Mouse (Mus musculus) stomach, embryonic 14.5 days (tissue): ENCODE results near the gene Gm5868. TPM values are rescaled to one million over a fixed set of nuclear protein-coding genes. Genes with fewer than 3 reads are reported as not detected.
"Not testable (repeated sequence)": the region's sequence is repeated elsewhere in the genome, so short reads cannot be mapped to it uniquely, and the experiment has no call there.

Experiments used
- ATAC-seq: fragments of 200-750 bp; cut with Nextera tagmentation; 2 replicates; pipeline ENCODE4 v1.8.0; 2017; ENCODE audit warnings: low read depth, moderate TSS enrichment; ENCODE audit not compliant: insufficient number of reproducible peaks, insufficient read depth, low FRiP score
- H3K27ac ChIP-seq: fragments of 300-500 bp; sonication (generic); 2 replicates; pipeline ENCODE4 v1.5.1; 2014; ENCODE audit warnings: mild to moderate bottlenecking, low read length, moderate library complexity, mixed read lengths
- H3K27me3 ChIP-seq: fragments of 300-500 bp; sonication (generic); 2 replicates; pipeline ENCODE4 v1.6.1; 2014; ENCODE audit warnings: low read length, control low read depth, mixed read lengths; ENCODE audit not compliant: control insufficient read depth, insufficient read depth
- H3K36me3 ChIP-seq: fragments of 300-500 bp; sonication (generic); 2 replicates; pipeline ENCODE4 v1.6.1; 2014; ENCODE audit warnings: mild to moderate bottlenecking, control low read depth, low read length, moderate library complexity, mixed read lengths; ENCODE audit not compliant: control insufficient read depth, insufficient read depth
- H3K4me1 ChIP-seq: fragments of 300-500 bp; sonication (generic); 2 replicates; pipeline ENCODE4 v1.6.1; 2014; ENCODE audit warnings: low read length, control low read depth, mixed read lengths; ENCODE audit not compliant: control insufficient read depth, insufficient read depth
- H3K4me2 ChIP-seq: fragments of 300-500 bp; sonication (generic); replicated peaks from 2 replicates; pipeline ENCODE4 v1.6.1; 2014; ENCODE audit warnings: low read depth, low read length, control low read depth
- H3K4me3 ChIP-seq: fragments of 300-500 bp; sonication (generic); 2 replicates; pipeline ENCODE4 v1.5.1; 2014; ENCODE audit warnings: low read depth, low read length, control low read depth
- H3K9ac ChIP-seq: fragments of 300-500 bp; sonication (generic); replicated peaks from 2 replicates; pipeline ENCODE4 v1.6.1; 2014; ENCODE audit warnings: low read depth, mild to moderate bottlenecking, control low read depth, low read length, moderate library complexity, mixed read lengths
- H3K9me3 ChIP-seq: fragments of 300-500 bp; sonication (generic); 2 replicates; pipeline ENCODE4 v1.6.1; 2016; ENCODE audit warnings: low read depth, low read length, control low read depth; ENCODE audit not compliant: control insufficient read depth
- WGBS: fragments of 180-500 bp; shearing (Covaris S2); extraction: QIAGEN DNeasy Blood & Tissue Kit; methylation state at CpG from one replicate; pipeline ENCODE4 v1.1.7; 2014; 5-methylcytosine and 5-hydroxymethylcytosine counted together
- polyA plus RNA-seq: library from polyadenylated mRNA; unstranded; fragments of >200 nt; fragmentation: Nextera tagmentation; extraction: Ambion mirVana; gene quantifications from 2 replicates; pipeline ENCODE4 v1.2.1, GENCODE M21; 2014

Gene Gm5868
- polyA plus RNA-seq, 1 experiment from 2014 or later = 0.29 TPM

DNA sequence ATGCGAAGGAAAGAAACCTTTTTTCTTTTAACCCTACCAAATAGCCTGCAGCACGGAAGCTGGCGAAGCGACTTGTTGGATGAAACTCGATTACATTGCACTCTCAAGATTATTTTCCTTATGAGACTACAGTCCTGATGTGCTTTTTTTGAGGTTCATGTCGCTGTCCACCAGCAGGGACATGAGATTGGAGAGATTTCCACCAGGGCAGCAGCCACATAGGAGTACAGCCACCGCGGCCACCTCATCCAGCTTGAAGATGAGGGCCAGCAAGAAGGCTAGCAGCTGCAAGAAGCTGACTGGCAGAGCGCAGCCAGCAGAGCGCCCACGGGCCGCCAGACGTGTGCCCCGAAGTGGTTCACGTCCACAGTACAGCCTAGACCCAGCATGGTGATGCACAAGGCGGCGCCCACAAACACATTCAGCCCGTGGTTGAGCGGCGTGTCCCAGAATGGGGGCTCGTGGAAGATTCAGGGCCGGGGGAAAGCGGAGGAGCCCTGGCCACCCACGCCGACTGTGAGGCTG lies 622 bp downstream of the Gm5868 start:
- not testable (repeated sequence) for H3K27me3 ChIP-seq, H3K9me3 ChIP-seq, H3K36me3 ChIP-seq, H3K4me1 ChIP-seq, ATAC-seq, H3K9ac ChIP-seq, H3K27ac ChIP-seq
- peak overlapping the region; percentile 54 for H3K4me2 ChIP-seq
- peak overlapping the region; percentile 26 for H3K4me3 ChIP-seq
- WGBS = 40% methylated on average over 25 of the region's 25 CpGs

DNA sequence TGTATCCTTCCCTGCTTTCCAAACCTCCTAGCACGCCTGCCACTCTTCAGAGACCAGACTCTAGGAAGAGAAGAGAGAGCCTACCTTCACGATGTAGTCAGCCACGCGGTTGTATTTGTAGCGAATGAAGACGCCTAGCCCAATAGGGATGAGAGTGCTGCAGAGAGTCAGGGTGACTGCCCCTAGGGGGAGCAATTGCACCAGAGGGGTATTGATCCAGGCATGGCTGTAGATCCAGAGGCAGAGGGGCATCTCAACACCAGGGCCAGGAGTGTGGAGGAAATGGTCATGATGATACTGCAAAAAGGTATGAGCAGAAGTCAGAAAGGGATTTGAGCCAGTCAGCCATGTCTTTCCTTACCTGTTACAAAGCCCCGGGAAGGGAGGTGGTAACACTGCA lies 1.2 kb downstream of the Gm5868 start:
- WGBS = 41% methylated on average over 7 of the region's 7 CpGs
- not testable (repeated sequence) for H3K4me3 ChIP-seq, H3K9ac ChIP-seq, H3K4me1 ChIP-seq, H3K36me3 ChIP-seq, H3K9me3 ChIP-seq, H3K27ac ChIP-seq, H3K27me3 ChIP-seq, H3K4me2 ChIP-seq, ATAC-seq

DNA sequence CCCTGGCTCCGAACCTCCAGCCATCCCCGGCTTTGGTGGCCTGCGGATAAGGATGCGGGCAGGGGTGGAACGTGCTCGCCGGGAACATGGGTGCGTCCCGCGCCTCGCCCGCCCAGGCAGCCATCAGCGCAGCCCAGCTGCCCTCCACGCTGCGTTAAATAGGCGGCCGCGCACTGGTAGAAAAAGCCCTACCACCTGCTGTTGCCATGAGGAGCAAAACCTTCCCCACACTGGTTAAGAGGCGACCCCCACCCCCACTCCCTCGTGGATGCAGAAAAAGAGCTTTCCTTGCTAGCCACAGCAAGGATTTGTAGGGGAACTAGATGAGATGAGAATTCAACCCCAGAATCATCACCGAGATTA lies 6.4 kb downstream of the Gm5868 start, which contains the start of gene Zar1:
Zar1 (minus strand) TSS at position 285 of the 363 bp plus-strand sequence.
- not testable (repeated sequence) for H3K4me1 ChIP-seq, H3K27ac ChIP-seq, H3K9me3 ChIP-seq, H3K36me3 ChIP-seq, H3K27me3 ChIP-seq
- peak within 1 kb of the TSS; percentile 71 for H3K4me2 ChIP-seq
- 26% methylated on average over 12 of the region's 21 CpGs for WGBS
- ATAC-seq = 0 out of 2 replicates have a peak, but pooled peaks have one; percentile 6
- H3K9ac ChIP-seq = 0 out of 2 replicates have a peak within 1 kb of the TSS, but pooled peaks have one; percentile 22
- peak within 1 kb of the TSS; percentile 36 for H3K4me3 ChIP-seq

DNA sequence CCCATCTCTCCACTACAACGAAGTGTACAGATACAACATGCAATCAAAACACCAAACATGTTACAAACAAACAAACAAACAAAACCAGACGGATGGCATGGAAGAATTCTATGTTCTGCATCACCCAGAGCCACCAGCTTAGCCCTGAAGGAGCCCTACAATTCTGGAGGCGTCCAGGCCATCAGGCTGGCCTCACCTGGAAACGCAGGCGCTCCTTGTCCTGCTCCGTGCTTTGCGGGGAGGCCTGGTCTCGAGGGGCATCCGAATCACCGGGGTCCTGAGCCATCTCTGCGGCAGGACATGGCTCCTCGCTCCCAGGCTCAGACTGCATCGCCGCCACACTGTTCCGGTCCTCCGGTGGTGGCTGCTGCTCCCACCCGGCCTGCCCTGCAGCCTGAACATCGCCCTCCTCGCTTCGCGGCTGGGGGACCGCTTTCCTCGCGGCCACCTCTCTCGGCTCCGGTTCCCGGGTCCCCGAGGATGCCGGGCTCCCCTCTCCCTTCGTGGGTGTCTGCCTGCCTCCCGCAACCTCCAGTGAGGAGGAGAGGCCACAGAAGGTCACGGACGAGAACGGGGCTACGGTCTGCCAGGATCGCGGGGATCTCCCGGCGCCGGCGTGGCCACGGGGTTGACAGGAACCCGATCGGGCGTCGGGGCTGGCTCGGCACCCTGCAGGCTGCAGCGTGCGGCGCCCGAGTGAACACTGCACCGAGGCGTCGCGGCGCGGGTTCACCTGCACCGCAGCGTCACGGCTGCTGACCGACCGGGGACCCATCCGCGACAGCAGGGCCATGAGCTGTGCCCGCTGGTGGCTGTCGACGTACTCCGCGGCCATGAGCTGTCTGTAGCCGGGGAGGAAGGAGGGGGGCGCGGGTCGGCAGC lies 7.0 kb downstream of the Gm5868 start:
- WGBS = 5% methylated on average over 57 of the region's 73 CpGs
- not testable (repeated sequence) for H3K4me1 ChIP-seq, H3K27me3 ChIP-seq, H3K9me3 ChIP-seq, H3K27ac ChIP-seq, H3K36me3 ChIP-seq
- H3K4me2 ChIP-seq = peak overlapping the region; percentile 71
- 0 out of 2 replicates have a peak overlapping the region, but pooled peaks have one; percentile 22 for H3K9ac ChIP-seq
- peak; percentile 42; the same call in 1 of the 2 replicates for ATAC-seq
- peak overlapping the region; percentile 36 for H3K4me3 ChIP-seq

DNA sequence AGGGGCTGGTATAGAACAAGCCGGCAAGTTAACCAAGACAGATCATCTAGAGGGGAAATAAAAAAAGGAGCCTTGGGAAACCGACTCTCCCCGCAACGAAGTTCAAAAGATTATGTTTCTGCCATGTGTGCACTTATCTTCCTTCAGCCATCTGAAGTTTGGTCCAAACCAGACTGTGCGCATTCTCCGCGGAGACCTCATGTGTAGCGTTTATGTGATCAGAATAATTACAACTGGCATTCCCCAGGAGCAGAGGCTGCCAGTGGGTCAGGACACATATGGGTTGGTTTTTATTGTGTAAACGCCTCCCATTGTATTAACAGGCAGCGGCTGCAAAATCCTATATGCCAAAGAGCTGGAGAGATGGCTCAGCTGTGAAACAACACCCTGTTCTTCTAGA lies 7.8 kb downstream of the Gm5868 start:
- not testable (repeated sequence) for H3K9ac ChIP-seq, ATAC-seq, H3K27ac ChIP-seq, H3K9me3 ChIP-seq, H3K4me3 ChIP-seq, H3K4me1 ChIP-seq, H3K27me3 ChIP-seq, H3K36me3 ChIP-seq, H3K4me2 ChIP-seq
- 56% methylated on average over 10 of the region's 10 CpGs for WGBS

DNA sequence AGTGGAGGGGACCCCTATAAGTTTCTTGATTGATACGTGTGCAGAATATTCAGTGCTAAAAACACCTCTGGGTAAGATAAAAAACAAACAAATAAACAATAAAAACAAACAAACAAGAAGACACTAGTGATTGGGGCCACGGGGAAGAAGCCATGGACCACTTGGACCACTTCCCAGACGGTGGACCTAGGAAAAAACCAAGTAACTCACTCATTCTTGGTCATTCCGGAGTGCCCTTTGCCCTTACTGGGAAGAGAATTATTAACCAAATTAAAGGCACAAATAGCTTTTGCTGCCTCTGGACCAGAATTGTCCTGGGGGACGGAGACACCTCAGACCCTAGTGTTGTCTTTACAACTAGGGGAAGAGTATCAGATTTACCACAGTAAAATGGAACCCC lies 21.7 kb downstream of the Gm5868 start:
- no peak for ATAC-seq
- no peak overlapping the region for H3K4me3 ChIP-seq
- no peaks in the 10 kb centered on the region for H3K9me3 ChIP-seq
- H3K4me1 ChIP-seq = no peaks in the 10 kb centered on the region
- H3K9ac ChIP-seq = no peak overlapping the region
- H3K4me2 ChIP-seq = no peak overlapping the region
- WGBS = 88% methylated on average over 5 of the region's 5 CpGs
- H3K36me3 ChIP-seq = no peaks in the 10 kb centered on the region
- H3K27ac ChIP-seq = no peak overlapping the region
- H3K27me3 ChIP-seq = no peaks in the 10 kb centered on the region

DNA sequence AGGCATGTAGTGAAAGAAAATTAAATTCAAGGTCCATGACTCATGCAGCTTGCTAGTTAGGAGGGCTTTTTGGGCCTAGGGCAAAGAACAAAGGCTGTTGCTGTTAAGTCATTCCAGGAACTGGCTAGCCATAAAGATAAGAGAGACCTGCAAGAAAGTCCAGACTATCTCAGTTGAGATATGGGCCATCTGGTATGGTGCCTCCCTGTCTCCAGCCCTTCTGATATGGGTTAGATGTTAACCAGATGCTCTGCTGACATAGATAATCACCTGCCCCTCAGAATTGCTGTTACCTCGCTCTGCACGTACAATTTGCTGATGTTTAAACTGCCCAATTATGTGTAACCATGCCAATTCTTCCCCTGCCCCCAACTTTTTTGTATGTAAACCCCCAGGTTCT lies 24.2 kb downstream of the Gm5868 start:
- H3K36me3 ChIP-seq, ATAC-seq, H3K4me1 ChIP-seq, H3K9me3 ChIP-seq, H3K9ac ChIP-seq, H3K27me3 ChIP-seq, H3K4me3 ChIP-seq, H3K27ac ChIP-seq, H3K4me2 ChIP-seq: not testable (repeated sequence)
- 79% methylated on average over 2 of the region's 2 CpGs for WGBS

DNA sequence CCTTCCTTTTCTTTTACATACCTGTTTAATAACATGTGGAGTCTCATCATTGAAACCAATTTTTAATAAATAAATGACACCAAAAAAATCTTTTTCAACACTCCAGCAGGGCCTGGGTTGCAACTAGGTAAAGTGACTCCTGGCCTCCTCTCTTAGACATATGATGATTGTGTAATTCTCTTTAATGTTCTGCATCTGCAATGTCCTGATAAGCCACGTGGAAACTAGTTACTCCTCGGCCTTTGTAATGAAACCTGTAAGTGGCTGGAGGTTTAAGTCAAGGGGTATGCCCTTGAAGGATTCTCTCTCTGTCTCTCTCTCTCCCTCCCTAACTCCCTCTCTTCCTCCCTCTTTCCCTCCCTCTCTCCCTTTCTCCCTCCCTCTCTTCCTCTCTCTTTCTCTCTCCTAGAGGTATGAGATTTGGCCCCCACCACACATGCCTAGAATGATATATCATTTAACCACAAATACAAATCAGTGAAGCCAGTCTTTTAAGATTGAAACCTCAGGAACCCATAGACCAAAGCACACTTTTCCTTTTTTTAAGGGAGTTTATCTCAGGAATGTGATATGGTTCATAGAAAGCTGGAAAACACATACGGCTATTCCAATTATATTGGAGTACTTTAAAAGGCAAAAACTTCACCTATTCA lies 26.2 kb downstream of the Gm5868 start:
- H3K4me3 ChIP-seq = no peak overlapping the region
- no peak overlapping the region for H3K27ac ChIP-seq
- ATAC-seq = no peak
- H3K4me1 ChIP-seq = peaks cover 7% of the 10 kb centered on the region; the same call in 1 of the 2 replicates
- H3K27me3 ChIP-seq = no peaks in the 10 kb centered on the region
- peaks cover under 1% of the 10 kb centered on the region; the same call in 1 of the 2 replicates for H3K36me3 ChIP-seq
- H3K9me3 ChIP-seq = no peaks in the 10 kb centered on the region
- H3K9ac ChIP-seq = no peak overlapping the region
- no peak overlapping the region for H3K4me2 ChIP-seq
- 70% methylated on average over 3 of the region's 3 CpGs for WGBS
